Mouse (Mus musculus) neural tube, embryonic 14.5 days (tissue): ENCODE measurements around the gene Lefty2. TPM values are rescaled to one million over a fixed set of nuclear protein-coding genes. Genes with fewer than 3 reads are reported as not detected.

ENCODE experiments used
- ATAC-seq: fragments of 200-750 bp; cut with Nextera tagmentation; 2 replicates; pipeline ENCODE4 v1.8.0; 2017; ENCODE audit warnings: low read depth, mild to moderate bottlenecking, moderate TSS enrichment, moderate library complexity
- H3K27ac ChIP-seq: fragments of 300-500 bp; sonication (generic); 2 replicates; pipeline ENCODE4 v1.5.1; 2014; ENCODE audit warnings: low read depth, mild to moderate bottlenecking, control low read depth, low read length, moderate library complexity, mixed read lengths
- H3K27me3 ChIP-seq: fragments of 300-500 bp; sonication (generic); 2 replicates; pipeline ENCODE4 v1.6.1; 2014; ENCODE audit warnings: low read length; ENCODE audit not compliant: control insufficient read depth, insufficient read depth
- H3K36me3 ChIP-seq: fragments of 300-500 bp; sonication (generic); 2 replicates; pipeline ENCODE4 v1.6.1; 2014; ENCODE audit warnings: low read length, mixed read lengths; ENCODE audit not compliant: control insufficient read depth, insufficient read depth
- H3K4me1 ChIP-seq: fragments of 300-500 bp; sonication (generic); 2 replicates; pipeline ENCODE4 v1.6.1; 2014; ENCODE audit warnings: low read length; ENCODE audit not compliant: control insufficient read depth, insufficient read depth
- H3K4me2 ChIP-seq: fragments of 300-500 bp; sonication (generic); 2 replicates; pipeline ENCODE4 v1.6.1; 2014; ENCODE audit warnings: mild to moderate bottlenecking, low read depth, low read length, control low read depth
- H3K4me3 ChIP-seq: fragments of 300-500 bp; sonication (generic); 2 replicates; pipeline ENCODE4 v1.5.1; 2014; ENCODE audit warnings: low read depth, low read length, control low read depth, mixed read lengths
- H3K9ac ChIP-seq: fragments of 300-500 bp; sonication (generic); replicated peaks from 2 replicates; pipeline ENCODE4 v1.6.1; 2014; ENCODE audit warnings: low read depth, mild to moderate bottlenecking, control low read depth, low read length, mixed read lengths
- H3K9me3 ChIP-seq: fragments of 300-500 bp; sonication (generic); 2 replicates; pipeline ENCODE4 v1.6.1; 2016; ENCODE audit warnings: low read length; ENCODE audit not compliant: control insufficient read depth
- WGBS: fragments of 180-500 bp; shearing (Covaris S2); extraction: QIAGEN DNeasy Blood & Tissue Kit; methylation state at CpG from one replicate; pipeline ENCODE4 v1.1.7; 2014; 5-methylcytosine and 5-hydroxymethylcytosine counted together
- polyA plus RNA-seq: library from polyadenylated mRNA; unstranded; fragments of >200 nt; fragmentation: Nextera tagmentation; extraction: Ambion mirVana; gene quantifications from 2 replicates; pipeline ENCODE4 v1.2.1, GENCODE M21; 2014

Lefty2 gene
- polyA plus RNA-seq, 1 experiment from 2014 or later = 1.9 TPM

DNA sequence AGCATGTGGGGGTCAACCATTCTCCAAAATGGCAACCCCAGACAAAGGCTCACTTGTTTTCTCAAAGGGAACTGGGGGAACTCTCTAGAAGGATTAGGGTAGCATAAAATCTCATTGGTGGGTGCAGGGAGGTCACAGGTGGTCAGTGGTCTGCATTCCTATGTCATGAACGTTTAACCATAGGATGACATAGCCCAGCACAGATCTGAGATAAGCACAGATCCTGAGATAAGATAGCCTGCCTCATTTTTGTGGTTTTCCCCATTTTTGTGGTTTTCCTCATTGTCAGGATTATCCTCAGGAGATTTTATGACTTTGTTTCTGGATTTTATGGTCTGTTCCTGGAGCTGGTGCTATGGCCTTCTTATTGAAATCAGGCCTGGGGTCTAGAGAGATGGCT, 24.1 kb downstream of the Lefty2 start:
- Histone ChIP-seq H3K27me3 (no peaks in the 10 kb centered on the region), H3K27ac (no peak overlapping the region), H3K36me3 (no peaks in the 10 kb centered on the region), H3K9me3 (no peaks in the 10 kb centered on the region), H3K4me3 (no peak overlapping the region), H3K4me2 (no peak overlapping the region), H3K4me1 (no peaks in the 10 kb centered on the region), H3K9ac (no peak overlapping the region)
- no peak for ATAC-seq
- 87% methylated on average over 1 of the region's 1 CpGs for WGBS

DNA sequence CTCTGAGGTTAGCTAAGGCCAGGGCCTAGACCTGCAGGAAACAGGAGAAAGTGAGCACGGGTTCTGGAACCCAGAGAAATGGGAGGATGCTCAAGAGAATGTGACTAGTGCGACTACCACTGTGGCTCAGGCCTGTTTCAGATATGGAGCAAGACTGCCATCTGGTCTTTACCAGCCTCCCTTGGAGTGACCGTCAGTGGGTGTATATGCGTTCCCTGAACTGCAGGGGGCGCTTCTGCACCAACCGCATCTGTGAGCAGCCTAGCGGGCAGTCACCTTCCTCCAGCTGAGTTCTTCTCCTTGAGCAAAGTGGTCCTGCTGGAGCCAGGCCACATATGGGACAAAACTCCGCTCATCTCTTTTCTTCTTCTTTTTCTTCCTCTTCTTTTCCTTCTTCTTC, 26.8 kb downstream of the Lefty2 start:
- H3K27me3 ChIP-seq = no peaks in the 10 kb centered on the region
- 33% methylated on average over 8 of the region's 8 CpGs for WGBS
- no peak for ATAC-seq
- H3K9me3 ChIP-seq = no peaks in the 10 kb centered on the region
- no peak overlapping the region for H3K4me3 ChIP-seq
- no peaks in the 10 kb centered on the region for H3K36me3 ChIP-seq
- no peak overlapping the region for H3K9ac ChIP-seq
- no peak overlapping the region for H3K4me2 ChIP-seq
- H3K4me1 ChIP-seq = no peaks in the 10 kb centered on the region
- no peak overlapping the region for H3K27ac ChIP-seq

DNA sequence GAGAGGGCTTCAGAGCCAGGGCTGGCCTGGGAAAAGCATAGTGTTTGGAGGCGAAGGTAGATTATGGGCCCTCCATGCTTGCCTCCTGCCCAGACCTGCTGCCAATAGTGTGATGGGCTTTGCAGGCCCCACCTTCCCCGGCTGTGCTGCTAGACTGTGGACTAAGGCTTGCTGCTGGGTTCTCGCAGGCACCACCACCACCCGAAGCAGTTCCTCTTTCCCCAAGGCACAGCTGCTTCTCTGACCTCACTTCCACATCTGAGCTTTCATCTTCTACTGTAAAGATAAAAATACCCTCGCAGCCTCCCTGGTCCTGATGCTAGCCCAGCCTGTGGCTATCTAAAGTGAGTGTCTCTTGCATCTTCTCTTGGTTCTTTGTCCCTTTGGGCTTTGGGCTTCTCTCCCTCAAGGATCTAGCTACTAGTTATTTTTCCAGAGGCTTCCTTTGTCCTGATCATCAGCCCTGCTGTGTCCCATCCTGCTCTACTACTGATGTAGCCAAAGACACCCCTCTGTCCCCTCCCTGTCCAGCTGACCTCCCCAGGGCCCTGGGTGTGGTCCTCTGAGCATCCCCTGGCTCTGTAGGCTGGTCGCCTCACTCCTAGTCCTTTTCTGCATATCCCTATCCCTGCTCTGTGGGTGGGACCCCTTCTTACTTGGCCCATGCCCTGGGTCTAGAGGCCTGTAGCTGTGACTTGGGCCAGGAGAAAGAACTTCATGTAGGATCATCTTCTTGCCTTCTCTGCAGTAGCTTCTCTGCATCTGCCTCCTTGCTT, 29.6 kb downstream of the Lefty2 start:
- Histone ChIP-seq H3K4me3 (no peak overlapping the region), H3K4me2 (no peak overlapping the region), H3K9me3 (no peaks in the 10 kb centered on the region), H3K9ac (no peak overlapping the region), H3K27ac (no peak overlapping the region), H3K27me3 (no peaks in the 10 kb centered on the region), H3K4me1 (no peaks in the 10 kb centered on the region), H3K36me3 (no peaks in the 10 kb centered on the region)
- no peak for ATAC-seq
- WGBS = 72% methylated on average over 6 of the region's 6 CpGs

DNA sequence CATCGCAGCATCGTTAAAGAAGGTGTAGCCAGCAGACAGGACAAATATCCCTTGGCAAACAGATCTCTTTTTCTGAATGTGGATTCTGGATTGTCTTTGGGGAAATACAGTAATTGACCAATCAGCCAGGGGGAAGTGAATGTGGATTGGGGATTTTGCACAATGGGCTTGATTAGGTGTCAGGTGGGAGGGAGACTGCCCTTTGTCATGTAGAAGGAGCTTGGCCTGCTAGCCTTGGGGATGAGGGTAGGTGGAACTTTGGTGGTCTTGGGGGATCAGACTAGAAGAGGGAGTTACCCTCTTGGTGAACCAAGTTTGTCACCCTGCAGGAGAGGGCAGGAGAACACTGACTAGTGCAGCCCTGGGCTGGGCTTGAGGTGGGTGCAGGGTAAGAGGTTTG, 31.8 kb downstream of the Lefty2 start:
- Histone ChIP-seq H3K36me3 (no peaks in the 10 kb centered on the region), H3K9ac (no peak overlapping the region), H3K9me3 (no peaks in the 10 kb centered on the region), H3K4me1 (no peaks in the 10 kb centered on the region), H3K4me3 (no peak overlapping the region), H3K27me3 (no peaks in the 10 kb centered on the region), H3K27ac (no peak overlapping the region), H3K4me2 (no peak overlapping the region)
- ATAC-seq = no peak
- 18% methylated on average over 2 of the region's 2 CpGs for WGBS

DNA sequence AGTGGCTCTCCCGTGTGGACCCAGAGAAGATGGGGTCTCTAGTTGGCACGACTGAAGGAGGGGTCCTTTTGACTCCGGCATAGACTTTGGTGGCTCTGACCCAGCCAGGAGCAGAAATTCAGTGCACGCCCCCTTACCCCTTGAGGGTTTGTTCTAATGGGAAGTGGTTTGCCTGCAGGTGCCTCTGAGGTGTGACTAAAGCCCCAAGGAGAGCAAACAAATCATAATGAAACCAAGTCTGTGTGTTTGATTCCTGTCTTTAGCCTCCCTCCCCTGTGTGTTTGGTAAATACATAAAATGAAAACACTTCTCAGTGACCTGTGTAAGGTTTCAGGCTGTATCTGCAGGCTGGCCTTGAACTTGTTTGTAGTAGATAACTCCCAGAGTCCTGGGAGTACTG, 33.4 kb downstream of the Lefty2 start:
- no peak overlapping the region for H3K4me3 ChIP-seq
- 68% methylated on average over 4 of the region's 4 CpGs for WGBS
- no peaks in the 10 kb centered on the region for H3K9me3 ChIP-seq
- no peaks in the 10 kb centered on the region for H3K27me3 ChIP-seq
- ATAC-seq = no peak
- no peaks in the 10 kb centered on the region for H3K36me3 ChIP-seq
- H3K4me1 ChIP-seq = no peaks in the 10 kb centered on the region
- no peak overlapping the region for H3K4me2 ChIP-seq
- no peak overlapping the region for H3K9ac ChIP-seq
- H3K27ac ChIP-seq = no peak overlapping the region

DNA sequence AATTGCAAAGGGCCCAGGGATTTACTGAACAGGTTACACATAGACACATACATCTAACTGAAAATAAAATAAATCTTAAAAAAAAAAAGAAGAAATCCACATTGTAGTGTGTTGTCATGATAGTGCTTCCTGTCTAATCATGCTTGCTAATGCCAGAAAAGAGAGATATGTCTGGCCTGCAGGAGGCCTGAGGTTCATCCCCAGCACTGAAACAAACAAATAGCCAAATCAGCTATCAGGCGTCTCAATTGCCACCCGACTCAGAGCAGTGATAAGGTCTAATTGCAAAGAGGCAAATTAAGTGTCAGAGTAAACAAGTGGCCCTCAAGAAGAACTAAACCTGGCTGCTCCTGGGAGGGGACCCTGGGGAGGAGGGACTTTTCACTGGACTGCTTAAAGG, 36.7 kb downstream of the Lefty2 start:
- no peaks in the 10 kb centered on the region for H3K9me3 ChIP-seq
- H3K9ac ChIP-seq = no peak overlapping the region
- no peak for ATAC-seq
- H3K36me3 ChIP-seq = no peaks in the 10 kb centered on the region
- no peaks in the 10 kb centered on the region for H3K4me1 ChIP-seq
- H3K4me3 ChIP-seq = no peak overlapping the region
- H3K27ac ChIP-seq = no peak overlapping the region
- no peak overlapping the region for H3K4me2 ChIP-seq
- H3K27me3 ChIP-seq = 0 out of 2 replicates have a peak, but pooled peaks cover 1% of the 10 kb centered on the region
- 46% methylated on average over 2 of the region's 2 CpGs for WGBS

DNA sequence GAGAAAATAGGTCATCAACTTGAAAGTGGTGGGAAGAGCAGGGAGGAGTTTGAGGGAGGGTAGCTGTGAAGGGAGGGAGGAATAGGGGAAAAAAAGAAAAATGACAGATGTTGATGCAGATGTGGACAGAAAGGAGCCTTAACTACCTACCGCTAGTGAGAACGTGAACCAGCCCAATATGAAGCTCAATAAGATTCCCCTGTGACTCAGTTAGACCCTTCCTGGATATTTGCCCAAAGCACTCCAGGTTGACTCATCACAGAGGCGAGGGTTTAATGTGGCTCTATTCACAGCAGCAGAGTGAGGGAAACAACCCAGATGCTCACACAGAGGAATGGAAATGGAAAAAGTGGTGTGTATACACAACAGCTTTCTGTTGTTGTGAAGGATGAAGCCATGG, 38.2 kb downstream of the Lefty2 start:
- Histone ChIP-seq H3K9me3 (no peaks in the 10 kb centered on the region), H3K27me3 (peaks cover 8% of the 10 kb centered on the region; the same call in 1 of the 2 replicates), H3K9ac (no peak overlapping the region), H3K36me3 (no peaks in the 10 kb centered on the region), H3K27ac (no peak overlapping the region), H3K4me2 (no peak overlapping the region), H3K4me3 (no peak overlapping the region), H3K4me1 (no peaks in the 10 kb centered on the region)
- 55% methylated on average over 3 of the region's 3 CpGs for WGBS
- no peak for ATAC-seq

DNA sequence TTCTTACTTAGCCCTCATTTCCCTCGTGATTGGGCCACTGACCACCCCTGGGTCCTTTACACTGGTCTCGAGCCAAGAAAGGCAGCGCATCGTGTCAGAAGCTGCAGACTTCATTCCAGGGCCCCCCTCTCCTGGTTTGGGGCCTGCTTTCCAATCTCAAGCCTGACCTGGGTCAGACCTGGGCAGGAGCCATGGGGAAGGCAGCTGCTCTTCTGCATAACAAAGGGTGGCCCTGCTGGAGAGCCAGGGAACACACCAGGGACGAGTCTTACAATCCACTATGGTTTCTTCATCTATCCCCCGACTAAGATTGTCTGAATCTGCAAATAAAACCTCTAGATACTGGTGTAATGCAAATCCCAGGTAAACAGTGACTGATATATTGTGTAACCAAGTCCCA, 40.8 kb downstream of the Lefty2 start:
- no peak overlapping the region for H3K4me3 ChIP-seq
- no peaks in the 10 kb centered on the region for H3K36me3 ChIP-seq
- WGBS = 14% methylated on average over 6 of the region's 6 CpGs
- peaks cover 17% of the 10 kb centered on the region for H3K27me3 ChIP-seq
- no peak for ATAC-seq
- no peaks in the 10 kb centered on the region for H3K4me1 ChIP-seq
- H3K9ac ChIP-seq = no peak overlapping the region
- no peak overlapping the region for H3K27ac ChIP-seq
- no peak overlapping the region for H3K4me2 ChIP-seq
- no peaks in the 10 kb centered on the region for H3K9me3 ChIP-seq

DNA sequence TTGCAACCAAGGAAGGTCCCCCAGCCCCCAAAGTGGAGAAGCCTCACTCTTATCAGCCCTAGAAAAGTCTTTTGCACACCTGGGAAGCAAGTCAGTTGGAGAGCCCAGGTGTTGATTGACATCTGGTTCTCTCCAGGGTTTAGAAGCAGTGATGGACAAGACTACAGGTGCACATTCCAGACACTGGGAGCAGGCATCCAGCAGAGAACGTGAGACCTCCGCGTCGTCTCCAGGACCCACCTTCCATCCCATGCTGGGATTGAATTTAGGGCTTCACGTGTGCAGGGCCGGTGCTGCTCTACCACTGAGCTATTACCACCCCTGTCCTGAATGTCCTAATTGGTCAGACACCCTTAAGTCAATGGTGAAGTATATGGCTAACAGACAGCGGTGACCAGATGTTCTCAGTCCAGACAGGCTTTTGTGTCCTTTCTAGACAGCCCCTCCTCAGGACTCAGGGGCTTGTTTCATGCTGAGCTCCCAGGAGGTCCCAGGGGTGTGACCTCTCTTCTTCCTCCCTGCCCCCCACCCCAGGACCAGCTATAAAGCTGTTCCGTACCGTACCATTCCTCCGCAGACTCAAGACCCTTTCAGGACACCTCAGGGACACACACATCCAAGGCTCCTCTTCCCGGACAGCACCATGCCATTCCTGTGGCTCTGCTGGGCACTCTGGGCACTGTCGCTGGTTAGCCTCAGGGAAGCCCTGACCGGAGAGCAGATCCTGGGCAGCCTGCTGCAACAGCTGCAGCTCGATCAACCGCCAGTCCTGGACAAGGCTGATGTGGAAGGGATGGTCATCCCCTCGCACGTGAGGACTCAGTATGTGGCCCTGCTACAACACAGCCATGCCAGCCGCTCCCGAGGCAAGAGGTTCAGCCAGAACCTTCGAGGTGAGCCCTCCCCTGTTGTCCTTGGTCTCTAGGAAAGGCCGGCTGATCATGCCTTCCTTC, 41.8 kb downstream of the Lefty2 start, which contains the start of gene Lefty1:
TSS of gene Lefty1 (plus strand) at position 556 of the 953 bp plus-strand sequence.
- Histone ChIP-seq H3K4me3 (no peak within 1 kb of the TSS), H3K9ac (no peak within 1 kb of the TSS), H3K27me3 (peaks cover 17% of the 10 kb centered on the region), H3K36me3 (no peaks in the 10 kb centered on the region), H3K4me1 (no peaks in the 10 kb centered on the region), H3K4me2 (no peak within 1 kb of the TSS), H3K9me3 (no peaks in the 10 kb centered on the region), H3K27ac (no peak within 1 kb of the TSS)
- whole genome bisulfite sequencing = 12% methylated on average over 21 of the region's 21 CpGs
- no peak for ATAC-seq
